Mouse (Mus musculus) liver, postnatal 0 days (tissue): ENCODE results near the gene 3110040M04Rik. TPM values are rescaled to one million over a fixed set of nuclear protein-coding genes. Genes with fewer than 3 reads are reported as not detected.

Source experiments
- ATAC-seq: fragments of 200-750 bp; cut with Nextera tagmentation; 2 replicates; pipeline ENCODE4 v1.8.0; 2017; ENCODE audit warnings: mild to moderate bottlenecking, moderate library complexity
- DNase-seq: peaks from one replicate; pipeline ENCODE4 v3.0.0-alpha.2; 2016
- H3K27ac ChIP-seq: fragments of 300-500 bp; sonication (generic); 2 replicates; pipeline ENCODE4 v1.5.1; 2014; ENCODE audit warnings: antibody characterized with exemption, moderate library complexity, mild to moderate bottlenecking, low read depth
- H3K27me3 ChIP-seq: fragments of 300-500 bp; sonication (generic); 2 replicates; pipeline ENCODE4 v1.6.1; 2014; ENCODE audit warnings: low read length, control low read depth, mixed read lengths; ENCODE audit not compliant: insufficient read depth
- H3K36me3 ChIP-seq: fragments of 300-500 bp; sonication (generic); replicated peaks from 2 replicates; pipeline ENCODE4 v1.6.1; 2014; ENCODE audit warnings: mild to moderate bottlenecking, control low read depth, low read length, moderate library complexity, mixed read lengths; ENCODE audit not compliant: insufficient read depth
- H3K4me1 ChIP-seq: fragments of 300-500 bp; sonication (generic); 2 replicates; pipeline ENCODE4 v1.6.1; 2014; ENCODE audit warnings: antibody characterized with exemption, mild to moderate bottlenecking, control low read depth; ENCODE audit not compliant: insufficient read depth
- H3K4me2 ChIP-seq: fragments of 300-500 bp; sonication (generic); 2 replicates; pipeline ENCODE4 v1.6.1; 2014; ENCODE audit warnings: low read depth, mild to moderate bottlenecking, low read length, moderate library complexity, mixed read lengths
- H3K4me3 ChIP-seq: fragments of 300-500 bp; sonication (generic); 2 replicates; pipeline ENCODE4 v1.5.1; 2014; ENCODE audit warnings: low read depth, low read length
- H3K9ac ChIP-seq: fragments of 300-500 bp; sonication (generic); replicated peaks from 2 replicates; pipeline ENCODE4 v1.6.1; 2014; ENCODE audit warnings: mild to moderate bottlenecking, moderate library complexity
- H3K9me3 ChIP-seq: fragments of 300-500 bp; sonication (generic); 2 replicates; pipeline ENCODE4 v1.6.1; 2016; ENCODE audit warnings: mild to moderate bottlenecking, control low read depth, low read length, mixed read lengths
- CTCF ChIP-seq: sonication (generic); IDR thresholded peaks from 2 replicates; pipeline ENCODE4 v1.5.1; 2016; ENCODE audit warnings: antibody characterized with exemption, low read depth
- EP300 ChIP-seq: IDR thresholded peaks from 2 replicates; pipeline ENCODE4 v1.6.1; 2016; ENCODE audit warnings: antibody characterized with exemption, low read depth, mild to moderate bottlenecking
- WGBS: fragments of 180-500 bp; shearing (Covaris S2); extraction: QIAGEN DNeasy Blood & Tissue Kit; methylation state at CpG from one replicate; pipeline ENCODE4 v1.1.7; 2014; ENCODE audit not compliant: insufficient replicate concordance; 5-methylcytosine and 5-hydroxymethylcytosine counted together
- polyA plus RNA-seq: library from polyadenylated mRNA; unstranded; fragments of >200 nt; fragmentation: Nextera tagmentation; extraction: Ambion mirVana; gene quantifications from 2 replicates; pipeline ENCODE4 v1.2.1, GENCODE M21; 2015

The 3110040M04Rik gene
- polyA plus RNA-seq, 1 experiment from 2014 or later, result 0.28 TPM

DNA sequence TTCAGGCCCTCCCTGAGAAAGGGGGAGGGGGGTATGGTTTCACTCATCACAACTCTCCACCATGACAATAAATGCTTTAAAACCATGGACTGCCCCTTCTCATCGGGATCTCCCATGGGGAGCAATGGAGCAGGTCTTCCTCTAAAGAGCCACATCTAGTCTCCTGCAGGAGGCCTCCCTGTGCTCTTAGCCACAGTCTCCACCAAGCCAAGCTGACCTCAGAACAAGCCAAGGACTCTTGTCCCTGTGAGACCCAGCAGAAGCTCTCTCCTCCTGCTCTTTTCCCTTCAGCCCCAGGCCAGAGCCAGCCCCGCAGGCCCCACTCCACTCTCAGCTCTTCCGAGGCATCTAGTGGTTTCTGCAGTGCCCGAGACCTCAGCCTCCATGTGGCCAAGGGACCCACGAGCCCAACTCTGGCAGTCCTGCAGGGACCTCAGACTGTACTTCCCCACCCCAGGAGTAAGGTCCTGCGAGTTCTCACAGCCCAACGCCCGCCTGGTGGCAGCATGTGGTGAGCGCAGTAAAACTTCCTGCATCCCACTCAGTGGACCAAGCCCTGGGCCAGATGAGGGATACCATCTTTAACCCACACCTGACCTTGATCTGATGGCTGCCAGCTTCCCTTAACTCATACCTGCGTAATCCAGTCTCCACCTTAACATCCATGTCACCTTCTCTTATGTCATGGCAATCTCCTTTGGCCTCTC, 18.8 kb downstream of the 3110040M04Rik start:
- 0 out of 2 replicates have a peak, but pooled peaks have one; percentile 10 for TF ChIP-seq CTCF
- TF ChIP-seq EP300, result no peak
- Histone ChIP-seq H3K27me3 (no peaks in the 10 kb centered on the region), H3K36me3 (no peaks in the 10 kb centered on the region), H3K4me1 (peaks cover 2% of the 10 kb centered on the region), H3K9me3 (no peaks in the 10 kb centered on the region), H3K4me3 (no peak overlapping the region), H3K27ac (no peak overlapping the region), H3K4me2 (no peak overlapping the region), H3K9ac (no peak overlapping the region)
- DNase-seq, result no peak
- 78% methylated on average over 10 of the region's 10 CpGs for WGBS
- ATAC-seq, result no peak

DNA sequence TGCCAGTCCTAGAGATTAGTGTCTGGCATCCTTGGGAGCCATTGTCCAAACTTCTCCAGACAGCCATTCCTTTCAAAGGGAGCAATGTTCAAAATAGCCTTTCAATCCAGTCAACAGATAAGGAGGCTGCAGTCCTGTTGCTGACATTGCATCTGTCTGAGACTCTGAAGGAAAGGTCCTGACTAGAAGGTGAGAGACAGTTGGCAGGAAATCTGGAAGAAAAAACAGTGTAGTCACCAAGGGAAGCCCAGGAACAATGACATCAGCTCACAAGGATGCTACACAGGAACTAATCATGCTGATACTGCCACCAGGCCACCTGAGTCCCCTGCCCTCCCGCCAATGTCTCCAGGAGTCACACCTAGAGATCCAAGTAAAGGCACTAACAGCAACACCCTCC, 19.5 kb downstream of the 3110040M04Rik start:
- H3K9me3 ChIP-seq, result no peaks in the 10 kb centered on the region
- 60% methylated on average over 1 of the region's 1 CpGs for WGBS
- no peak overlapping the region for H3K4me2 ChIP-seq
- no peak overlapping the region for H3K4me3 ChIP-seq
- no peaks in the 10 kb centered on the region; the same call in 1 of the 2 replicates for H3K4me1 ChIP-seq
- no peaks in the 10 kb centered on the region for H3K36me3 ChIP-seq
- H3K27ac ChIP-seq, result no peak overlapping the region
- DNase-seq, result no peak
- TF ChIP-seq CTCF (no peak), EP300 (no peak)
- no peaks in the 10 kb centered on the region for H3K27me3 ChIP-seq
- no peak for ATAC-seq
- H3K9ac ChIP-seq, result no peak overlapping the region

DNA sequence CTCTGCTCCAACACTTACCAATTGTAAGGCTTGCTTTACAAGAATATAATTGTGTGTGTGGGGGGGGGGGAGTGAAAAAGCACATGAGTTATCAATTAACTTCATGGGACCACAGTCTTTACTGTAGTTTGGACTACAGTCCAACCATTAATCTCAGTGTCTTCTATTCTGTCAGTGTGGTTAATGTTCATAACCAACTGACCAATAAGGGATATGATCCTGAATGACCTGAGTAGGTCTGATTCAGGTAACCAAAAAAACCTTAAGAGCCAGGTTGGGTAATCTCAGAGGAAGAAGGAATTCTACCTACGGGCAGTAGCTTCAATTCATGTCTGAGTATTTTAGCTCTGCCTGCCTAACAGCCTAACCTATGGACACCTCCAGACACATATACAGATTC, 20.6 kb downstream of the 3110040M04Rik start:
- Histone ChIP-seq H3K9me3 (no peaks in the 10 kb centered on the region), H3K27me3 (no peaks in the 10 kb centered on the region), H3K4me2 (no peak overlapping the region), H3K4me3 (no peak overlapping the region), H3K9ac (no peak overlapping the region), H3K4me1 (no peaks in the 10 kb centered on the region; the same call in 1 of the 2 replicates), H3K27ac (no peak overlapping the region), H3K36me3 (no peaks in the 10 kb centered on the region)
- DNase-seq, result no peak
- TF ChIP-seq CTCF (no peak), EP300 (no peak)
- WGBS, result 71% methylated on average over 1 of the region's 1 CpGs
- no peak for ATAC-seq

GRCm38 (mm10) chr1:151227506-151227905, 23.6 kb downstream of the 3110040M04Rik start:
- Histone ChIP-seq H3K9ac (no peak overlapping the region), H3K4me1 (no peaks in the 10 kb centered on the region; the same call in 1 of the 2 replicates), H3K9me3 (no peaks in the 10 kb centered on the region), H3K27me3 (no peaks in the 10 kb centered on the region), H3K36me3 (no peaks in the 10 kb centered on the region), H3K4me3 (no peak overlapping the region), H3K4me2 (no peak overlapping the region), H3K27ac (no peak overlapping the region)
- 70% methylated on average over 8 of the region's 8 CpGs for WGBS
- no peak for ATAC-seq
- TF ChIP-seq EP300 (no peak), CTCF (no peak)
- no peak for DNase-seq

DNA sequence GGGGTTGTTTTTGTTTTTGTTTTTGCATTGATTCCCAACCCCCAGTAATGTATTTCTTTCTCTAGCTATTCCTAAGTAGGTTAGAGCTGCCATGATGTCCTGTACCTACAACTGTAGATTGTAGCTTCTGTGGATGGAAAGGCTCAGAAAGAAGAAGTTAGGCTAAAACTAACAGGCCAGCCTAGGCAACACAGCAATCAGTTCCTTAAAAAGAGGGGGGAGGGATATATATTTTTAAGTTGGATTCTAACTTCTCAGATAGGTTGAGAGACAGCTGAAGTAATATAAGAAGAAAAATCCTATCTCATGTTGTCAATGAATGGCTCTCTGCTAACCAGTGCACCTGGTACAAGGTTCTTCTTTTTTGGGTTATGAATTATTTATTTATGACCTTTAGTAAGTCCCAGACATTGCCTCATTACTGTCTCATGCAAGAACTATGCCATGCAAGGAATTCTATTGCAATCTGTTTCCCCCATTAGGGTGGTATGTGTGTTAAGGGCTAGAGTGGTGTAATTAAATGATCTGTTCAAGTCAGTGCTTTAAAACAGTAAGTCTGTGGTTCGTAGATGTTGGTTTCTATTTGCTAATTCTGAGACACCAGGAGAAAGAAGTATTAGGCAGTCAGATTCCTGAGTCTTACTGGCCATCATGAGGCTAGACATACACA, 24.5 kb downstream of the 3110040M04Rik start:
- ATAC-seq, result no peak
- DNase-seq, result no peak
- TF ChIP-seq CTCF (no peak), EP300 (no peak)

DNA sequence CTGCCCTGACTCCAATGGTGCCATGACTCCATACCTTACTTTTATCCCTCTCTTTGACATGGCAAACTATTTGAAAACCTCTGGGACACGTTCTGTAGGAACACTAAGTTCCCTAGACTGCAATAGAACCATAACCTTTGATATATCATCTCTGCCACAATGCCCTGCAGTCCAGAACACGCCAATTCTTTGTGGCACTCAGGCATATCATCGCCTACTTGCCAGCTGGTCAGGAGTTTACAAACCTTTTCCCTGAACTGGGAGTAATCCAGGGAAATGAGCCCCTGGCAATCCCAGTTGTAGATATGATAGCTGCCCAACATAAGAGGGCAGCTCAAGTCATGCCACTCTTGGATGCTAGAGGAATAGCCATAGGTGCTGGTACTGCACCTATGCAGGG, 28.4 kb downstream of the 3110040M04Rik start:
- Histone ChIP-seq H3K36me3 (no peaks in the 10 kb centered on the region), H3K4me1 (no peaks in the 10 kb centered on the region), H3K4me3 (no peak overlapping the region), H3K27me3 (no peaks in the 10 kb centered on the region), H3K9ac (no peak overlapping the region), H3K27ac (no peak overlapping the region), H3K4me2 (no peak overlapping the region), H3K9me3 (no peaks in the 10 kb centered on the region)
- WGBS, result 79% methylated on average over 3 of the region's 3 CpGs
- TF ChIP-seq CTCF (no peak), EP300 (no peak)
- DNase-seq (no peak), ATAC-seq (no peak)

More for the DNA sequence above, 24.5 kb downstream of the 3110040M04Rik start:
- Histone ChIP-seq H3K27ac (no peak overlapping the region), H3K9ac (no peak overlapping the region), H3K27me3 (no peaks in the 10 kb centered on the region), H3K4me1 (no peaks in the 10 kb centered on the region; the same call in 1 of the 2 replicates), H3K4me2 (no peak overlapping the region), H3K36me3 (no peaks in the 10 kb centered on the region), H3K9me3 (no peaks in the 10 kb centered on the region), H3K4me3 (no peak overlapping the region)
- 71% methylated on average over 1 of the region's 1 CpGs for WGBS
